Mouse (Mus musculus): ENCODE results near the gene Dusp28.

Gene Dusp28

GRCm38 (mm10) chr1:92906779-92907631 is at the start of gene Dusp28:
TSS of gene Dusp28 (plus strand) at chr1:92906981.
- peak; percentile 79 to 82 for DNase-seq (ENCODE audit: low spot score in 2 of 2)

DNA sequence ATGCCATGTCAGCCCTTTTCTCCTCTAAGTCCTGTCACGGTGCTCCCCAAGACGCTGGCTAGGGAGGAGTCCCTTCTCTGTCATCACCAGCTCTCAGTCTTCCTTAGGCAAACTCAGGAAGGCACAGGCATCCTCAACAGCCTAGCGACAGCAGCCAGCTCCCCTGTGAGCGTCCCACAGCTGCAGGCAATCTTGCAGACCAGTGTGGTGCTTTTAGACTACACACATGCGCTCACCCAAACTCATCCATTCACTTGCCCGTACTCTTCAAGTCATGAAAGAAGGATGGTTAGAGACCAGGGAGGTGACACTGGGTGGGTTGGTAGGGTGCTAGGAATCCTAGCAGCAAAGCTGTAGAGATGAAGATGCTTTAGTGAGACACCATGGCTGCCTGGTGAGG is 45.3 kb upstream of the Dusp28 start:
- DNase-seq (ENCODE audit: low spot score in 2 of 2), result no peak

- no peak for DNase-seq (ENCODE audit: low spot score in 2 of 2)
Observed at GRCm38 (mm10) chr1:92863268-92863667, 43.5 kb upstream of the Dusp28 start.

- DNase-seq (ENCODE audit: low spot score in 2 of 2), result no peak
Observed at GRCm38 (mm10) chr1:92866170-92866569, 40.6 kb upstream of the Dusp28 start.

GRCm38 (mm10) chr1:92869985-92870384 is 36.8 kb upstream of the Dusp28 start:
- DNase-seq (ENCODE audit: low spot score in 2 of 2), result no peak

DNA sequence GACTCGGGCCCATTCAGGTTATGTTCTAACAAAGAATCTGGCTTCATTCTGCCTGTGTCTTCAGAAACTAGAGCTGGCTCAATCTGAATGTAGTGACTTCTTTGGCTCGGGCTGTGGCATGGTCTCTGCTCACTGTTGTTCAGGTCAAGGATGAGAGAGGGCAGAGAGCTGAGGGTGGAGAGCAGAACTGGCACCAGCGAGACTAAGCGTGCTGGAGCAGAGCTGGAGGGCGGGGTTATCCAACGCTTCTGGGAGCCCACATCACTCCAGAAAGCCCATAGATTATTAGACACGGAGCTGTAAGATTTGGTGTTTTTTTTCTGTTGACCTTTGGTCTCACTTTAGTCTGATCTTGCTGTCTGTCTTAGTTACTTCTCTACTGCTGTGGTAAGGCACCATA is 34.1 kb upstream of the Dusp28 start:
- DNase-seq (ENCODE audit: low spot score in 2 of 2), result no peak

- DNase-seq (ENCODE audit: low spot score in 2 of 2), result no peak
Observed at GRCm38 (mm10) chr1:92874011-92874410, 32.8 kb upstream of the Dusp28 start.

DNA sequence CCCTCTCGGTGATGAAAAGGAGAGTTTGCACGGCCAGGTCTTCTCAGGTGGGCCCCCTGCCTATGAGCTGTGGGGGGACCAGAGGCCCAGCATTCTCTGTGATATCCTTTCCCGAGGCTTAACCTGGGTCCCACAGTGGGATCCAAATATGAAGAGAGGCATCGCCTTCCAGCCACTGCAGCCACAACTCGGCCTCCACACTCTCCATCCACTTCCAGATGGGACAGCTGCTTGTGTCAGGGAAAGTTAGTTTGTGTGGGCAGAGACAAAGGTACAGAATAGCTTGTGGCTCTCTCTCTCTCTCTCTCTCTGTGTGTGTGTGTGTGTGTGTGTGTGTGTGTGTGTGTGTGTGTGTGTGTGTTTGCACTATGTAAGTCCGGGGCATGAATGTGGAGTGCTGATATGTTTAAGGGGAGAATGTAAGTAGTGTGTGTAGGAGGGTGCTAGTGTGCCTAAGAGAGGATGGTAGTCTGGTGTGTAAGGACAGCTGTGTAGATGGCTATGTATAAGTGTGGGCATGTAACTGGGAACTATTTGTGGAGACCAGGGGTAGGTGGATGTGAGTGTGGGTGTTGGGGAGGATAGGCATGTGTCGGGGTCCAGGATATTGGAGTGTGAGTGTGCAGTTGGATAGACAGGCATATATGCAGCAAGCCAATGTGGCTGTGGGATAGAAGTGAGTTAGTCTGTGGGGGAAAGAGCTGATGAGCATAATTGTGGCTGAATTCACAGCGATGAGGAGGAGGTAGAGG is 31.2 kb upstream of the Dusp28 start:
- no peak for DNase-seq (ENCODE audit: low spot score in 2 of 2)

GRCm38 (mm10) chr1:92877431-92877978 is 29.3 kb upstream of the Dusp28 start:
- no peak for DNase-seq (ENCODE audit: low spot score in 2 of 2)

DNA sequence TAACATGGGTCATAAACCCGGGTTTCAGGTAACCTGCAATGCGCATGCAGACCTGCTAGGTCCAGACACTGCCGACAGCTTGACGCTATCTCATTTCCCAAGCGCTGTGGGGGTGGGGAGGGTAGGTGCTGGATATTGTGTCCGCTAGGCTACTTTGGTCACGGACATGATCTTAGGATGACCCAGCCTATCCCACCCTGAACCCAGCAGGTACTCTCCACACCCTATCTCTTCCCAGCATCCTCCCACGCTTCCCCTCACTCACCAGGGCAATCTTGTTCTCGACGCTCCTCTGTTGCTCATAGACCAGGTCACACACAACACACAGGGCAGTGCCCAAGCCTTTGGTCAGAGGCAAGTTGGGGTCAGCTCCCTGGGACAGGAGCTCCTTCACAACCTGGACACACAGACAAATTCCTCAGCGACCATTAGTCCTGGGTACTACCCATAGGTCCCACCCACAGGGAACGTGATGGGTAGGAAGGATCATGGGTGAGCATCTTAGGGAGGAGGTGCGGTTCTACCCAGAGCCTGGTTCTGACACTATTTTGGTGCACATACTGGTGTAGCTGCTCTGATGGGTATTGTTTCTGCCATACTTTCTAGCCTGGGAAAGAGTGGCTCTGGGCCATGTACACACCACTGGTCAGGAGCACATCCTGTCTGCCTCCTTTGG is 28.6 kb upstream of the Dusp28 start:
- DNase-seq (ENCODE audit: low spot score in 2 of 2), result no peak

DNA sequence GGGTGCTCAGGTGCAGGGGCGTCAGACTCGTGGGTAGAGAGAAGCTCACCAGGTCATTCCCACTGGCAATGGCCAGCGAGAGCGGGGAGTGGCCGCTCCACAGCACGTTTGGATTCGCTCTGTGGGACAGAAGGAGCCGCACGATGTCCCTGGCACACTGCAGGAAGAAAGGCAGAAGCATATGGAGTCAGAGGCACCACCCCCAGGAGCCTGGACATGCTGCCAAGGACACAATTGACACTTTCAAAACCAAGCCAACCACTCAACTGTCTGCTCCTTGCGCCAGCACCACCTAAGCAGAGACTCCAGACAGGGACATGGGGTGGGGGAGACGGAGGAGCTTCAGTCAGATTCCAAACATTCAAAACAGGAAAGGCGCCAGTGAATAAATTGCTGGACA is 27.5 kb upstream of the Dusp28 start:
- no peak for DNase-seq (ENCODE audit: low spot score in 2 of 2)

GRCm38 (mm10) chr1:92880101-92880500 is 26.7 kb upstream of the Dusp28 start:
- no peak for DNase-seq (ENCODE audit: low spot score in 2 of 2)

GRCm38 (mm10) chr1:92881982-92882381 is 24.8 kb upstream of the Dusp28 start:
- no peak for DNase-seq (ENCODE audit: low spot score in 2 of 2)

DNA sequence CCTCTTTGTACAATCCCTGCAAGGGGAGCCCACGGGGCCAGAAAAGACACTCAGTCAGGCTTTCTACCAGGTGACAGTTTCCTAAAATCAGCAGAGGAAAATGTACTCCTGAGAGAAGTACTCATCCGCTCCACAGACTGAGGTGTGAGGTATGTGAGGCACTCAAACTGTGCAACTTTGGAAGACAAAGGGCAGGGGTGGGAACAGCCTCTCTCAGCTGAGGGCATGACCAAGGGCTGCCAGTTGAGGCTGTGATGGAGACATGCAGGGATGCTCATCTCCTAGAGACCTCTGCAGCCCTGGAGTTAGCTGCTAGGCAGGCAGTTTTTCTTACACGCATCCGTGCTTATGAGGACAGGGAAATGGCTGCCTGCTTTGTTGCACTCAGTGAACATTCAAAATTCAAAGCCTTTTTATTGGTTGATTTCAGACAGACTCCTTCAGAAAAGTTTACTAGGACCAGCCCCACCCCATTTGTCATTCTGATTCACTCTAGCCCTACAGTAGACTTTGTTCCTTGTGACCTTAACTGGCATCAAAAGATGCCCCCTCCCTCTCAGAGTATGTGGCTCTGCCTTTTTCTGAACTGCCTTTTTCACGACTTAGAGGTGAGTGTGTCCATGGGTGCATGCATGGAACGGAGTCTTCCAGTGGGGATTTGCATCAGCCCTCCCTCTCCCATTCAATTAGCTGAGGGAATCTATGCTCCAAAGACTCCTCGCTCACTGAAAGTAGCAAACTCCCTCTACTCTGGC is 17.7 kb upstream of the Dusp28 start:
- DNase-seq (ENCODE audit: low spot score in 2 of 2), result no peak

DNA sequence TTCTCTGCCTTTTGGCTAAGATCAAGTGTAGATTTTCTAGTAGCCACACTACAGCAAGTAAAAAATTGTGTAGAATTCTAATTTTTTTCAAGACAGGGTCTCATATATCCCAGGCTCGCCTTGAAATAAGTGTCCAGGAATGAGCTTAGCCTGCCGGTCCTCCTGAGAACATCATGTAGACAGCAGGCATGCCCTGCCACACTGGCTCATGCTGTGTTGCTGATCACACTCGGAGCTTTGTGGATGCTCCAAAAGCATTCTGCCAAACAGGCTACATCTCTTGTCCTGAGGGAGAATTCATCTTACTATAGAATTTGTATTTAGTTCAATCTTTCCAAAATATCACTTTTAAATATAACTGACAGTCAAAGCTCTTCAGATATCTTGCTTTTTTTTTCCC is 14.0 kb upstream of the Dusp28 start:
- DNase-seq (ENCODE audit: low spot score in 2 of 2), result no peak

- DNase-seq (ENCODE audit: low spot score in 2 of 2), result no peak
Observed at GRCm38 (mm10) chr1:92893896-92894295, 12.9 kb upstream of the Dusp28 start.

DNA sequence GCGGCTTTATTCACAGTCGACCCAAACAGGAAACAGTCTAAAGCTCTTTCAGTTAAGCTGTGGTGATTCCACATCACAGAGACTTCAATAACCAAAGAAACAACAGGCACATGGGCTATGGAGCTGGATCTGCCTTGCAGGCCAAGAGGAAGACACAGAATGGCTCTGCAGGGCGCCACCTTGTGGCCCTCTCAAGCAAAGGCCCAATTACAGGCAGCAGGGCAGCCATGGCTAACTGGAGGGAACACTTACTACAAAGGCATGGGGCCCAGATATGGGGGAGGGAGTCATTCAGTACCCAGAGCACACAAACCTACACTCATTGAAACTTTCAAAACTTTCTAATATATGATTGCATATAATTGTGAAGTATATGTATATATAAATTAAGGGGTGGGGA is 11.7 kb upstream of the Dusp28 start:
- DNase-seq (ENCODE audit: low spot score in 2 of 2), result peak in 1 of 2 experiments; percentile 30

DNA sequence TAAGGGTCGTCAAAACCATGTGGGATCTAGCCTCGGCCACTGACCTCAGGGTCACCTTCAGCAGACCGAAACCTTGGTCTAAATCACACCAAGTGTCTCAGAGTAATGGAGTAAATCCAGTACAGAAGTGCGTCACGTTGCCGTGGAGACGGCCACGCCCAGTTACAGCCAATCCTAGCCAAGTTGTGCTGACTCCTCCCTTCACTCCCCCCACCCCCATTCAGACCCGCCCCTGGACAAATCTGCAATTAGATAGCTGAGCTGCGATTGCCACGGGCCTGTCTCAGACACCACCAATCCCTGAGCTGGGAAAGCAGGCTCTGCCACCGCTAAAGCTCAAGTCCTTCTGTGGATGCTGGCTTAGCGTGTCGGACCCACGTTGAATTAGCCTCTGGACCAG is 4.0 kb upstream of the Dusp28 start, which contains the start of gene Ankmy1:
Gene Ankmy1, minus strand, starts transcription at position 121 of the 400 bp plus-strand sequence.
- peak in 1 of 2 experiments; percentile 31 for DNase-seq (ENCODE audit: low spot score in 2 of 2)

DNA sequence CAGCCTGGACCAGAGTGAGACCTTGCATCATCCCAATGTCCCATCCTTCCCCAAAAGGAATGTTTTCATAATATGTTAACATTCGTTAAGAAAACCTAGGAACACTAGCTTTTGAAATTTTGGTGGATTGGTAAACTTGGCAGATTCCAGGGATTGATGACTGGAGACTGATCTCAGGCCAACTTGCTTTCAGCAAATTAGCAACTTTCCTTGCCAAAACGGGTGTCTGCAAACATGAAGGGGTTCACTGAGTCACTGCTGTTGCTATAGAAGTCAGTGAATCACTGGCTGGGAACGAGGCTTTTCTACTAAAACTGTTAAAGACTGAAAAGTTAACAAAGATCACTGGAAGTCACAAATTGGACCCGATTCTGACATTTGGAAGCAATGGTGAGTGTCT is 3.2 kb upstream of the Dusp28 start:
- no peak for DNase-seq (ENCODE audit: low spot score in 2 of 2)

GRCm38 (mm10) chr1:92905703-92906310 is 974 bp upstream of the Dusp28 start:
- no peak for DNase-seq (ENCODE audit: low spot score in 2 of 2)

Data from urinary bladder, adult 18-20 months (tissue).